Mouse (Mus musculus) limb, embryonic 12.5 days (tissue): Measurements from ENCODE around the gene Slirp. TPM values are rescaled to one million over a fixed set of nuclear protein-coding genes. Genes with fewer than 3 reads are reported as not detected.
"Not testable (repeated sequence)": the region's sequence is repeated elsewhere in the genome, so short reads cannot be mapped to it uniquely, and the experiment has no call there.

Source experiments
- ATAC-seq: fragments of 200-750 bp; cut with Nextera tagmentation; 2 replicates; pipeline ENCODE4 v1.8.0; 2017; ENCODE audit warnings: low read depth, moderate TSS enrichment; ENCODE audit not compliant: insufficient number of reproducible peaks, insufficient read depth, low FRiP score, low TSS enrichment
- H3K27ac ChIP-seq: fragments of 300-500 bp; sonication (generic); 2 replicates; pipeline ENCODE4 v1.5.1; 2016; ENCODE audit warnings: mild to moderate bottlenecking, moderate library complexity
- H3K27me3 ChIP-seq: fragments of 300-500 bp; sonication (generic); 2 replicates; pipeline ENCODE4 v1.6.1; 2016; ENCODE audit warnings: mild to moderate bottlenecking, moderate library complexity
- H3K36me3 ChIP-seq: fragments of 300-500 bp; sonication (generic); 2 replicates; pipeline ENCODE4 v1.6.1; 2016; ENCODE audit warnings: mild to moderate bottlenecking, moderate library complexity
- H3K4me1 ChIP-seq: fragments of 300-500 bp; sonication (generic); replicated peaks from 2 replicates; pipeline ENCODE4 v1.6.1; 2016
- H3K4me2 ChIP-seq: fragments of 300-500 bp; sonication (generic); 2 replicates; pipeline ENCODE4 v1.6.1; 2016; ENCODE audit warnings: mild to moderate bottlenecking, moderate library complexity
- H3K4me3 ChIP-seq: fragments of 300-500 bp; sonication (generic); replicated peaks from 2 replicates; pipeline ENCODE4 v1.5.1; 2016; ENCODE audit warnings: mild to moderate bottlenecking
- H3K9ac ChIP-seq: fragments of 300-500 bp; sonication (generic); replicated peaks from 2 replicates; pipeline ENCODE4 v1.6.1; 2016; ENCODE audit warnings: mild to moderate bottlenecking, moderate library complexity
- H3K9me3 ChIP-seq: fragments of 300-500 bp; sonication (generic); 2 replicates; pipeline ENCODE4 v1.6.1; 2016; ENCODE audit warnings: mild to moderate bottlenecking, moderate library complexity
- WGBS: fragments of 180-500 bp; shearing (Covaris S2); methylation state at CpG from one replicate; pipeline ENCODE4 v1.1.7; 2016; 5-methylcytosine and 5-hydroxymethylcytosine counted together
- polyA plus RNA-seq: library from polyadenylated mRNA; unstranded; fragments of >200 nt; fragmentation: Nextera tagmentation; extraction: Ambion mirVana; gene quantifications from 2 replicates; pipeline ENCODE4 v1.2.1, GENCODE M21; 2016

Slirp gene
- polyA plus RNA-seq, 1 experiment from 2014 or later: 330 TPM

DNA sequence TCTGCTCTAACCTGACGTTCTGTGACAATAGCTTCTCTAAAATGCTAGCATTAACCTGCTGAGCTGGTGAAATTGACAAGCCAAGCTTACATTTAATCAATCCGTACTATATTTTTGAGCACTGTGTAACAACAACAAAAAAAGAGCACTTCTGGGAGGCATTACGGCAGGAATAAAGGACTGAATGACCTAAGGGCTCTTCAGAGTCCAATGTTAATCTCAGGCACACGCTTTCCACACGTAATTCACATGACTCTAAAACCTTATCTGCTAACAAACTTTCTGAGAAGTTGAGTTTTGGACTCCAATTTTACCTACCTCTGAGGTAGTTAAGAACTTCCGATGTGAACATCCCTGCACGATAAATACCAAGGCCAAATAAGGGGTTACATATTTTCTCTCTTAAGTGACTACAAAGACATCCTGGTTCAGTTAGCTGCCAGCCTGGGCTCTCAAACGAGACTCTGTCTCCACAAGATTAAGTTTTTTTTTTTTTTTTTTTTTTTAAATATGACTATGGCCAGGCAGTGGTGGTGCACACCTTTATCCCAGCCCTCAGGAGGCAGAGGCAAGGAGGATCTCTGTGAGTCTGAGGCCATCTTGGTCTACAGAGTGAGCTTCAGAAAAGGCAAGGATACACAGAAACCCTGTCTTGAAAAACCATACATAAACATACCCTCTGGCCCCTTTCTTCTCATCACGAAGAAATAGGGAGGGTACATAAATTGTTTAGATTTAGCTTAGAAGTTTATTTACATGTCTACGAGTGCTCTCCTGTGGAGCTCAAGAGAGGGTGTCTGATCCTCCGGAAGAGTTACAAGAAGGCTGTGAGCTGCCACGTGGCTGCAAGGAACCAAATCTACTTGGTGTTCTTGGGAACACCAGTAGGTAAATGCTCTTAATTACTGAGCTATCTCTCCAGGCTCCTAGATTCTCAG is 1.2 kb upstream of the Slirp start:
- H3K4me1 ChIP-seq: peaks cover 19% of the 10 kb centered on the region
- peak overlapping the region; percentile 90 for H3K9ac ChIP-seq
- peak overlapping the region; percentile 94 for H3K4me3 ChIP-seq
- no peak for ATAC-seq
- peak overlapping the region; percentile 75 for H3K4me2 ChIP-seq
- 28% methylated on average over 12 of the region's 12 CpGs for WGBS
- H3K36me3 ChIP-seq: peaks cover 58% of the 10 kb centered on the region
- no peaks in the 10 kb centered on the region for H3K27me3 ChIP-seq
- no peak overlapping the region for H3K27ac ChIP-seq
- H3K9me3 ChIP-seq: no peaks in the 10 kb centered on the region

DNA sequence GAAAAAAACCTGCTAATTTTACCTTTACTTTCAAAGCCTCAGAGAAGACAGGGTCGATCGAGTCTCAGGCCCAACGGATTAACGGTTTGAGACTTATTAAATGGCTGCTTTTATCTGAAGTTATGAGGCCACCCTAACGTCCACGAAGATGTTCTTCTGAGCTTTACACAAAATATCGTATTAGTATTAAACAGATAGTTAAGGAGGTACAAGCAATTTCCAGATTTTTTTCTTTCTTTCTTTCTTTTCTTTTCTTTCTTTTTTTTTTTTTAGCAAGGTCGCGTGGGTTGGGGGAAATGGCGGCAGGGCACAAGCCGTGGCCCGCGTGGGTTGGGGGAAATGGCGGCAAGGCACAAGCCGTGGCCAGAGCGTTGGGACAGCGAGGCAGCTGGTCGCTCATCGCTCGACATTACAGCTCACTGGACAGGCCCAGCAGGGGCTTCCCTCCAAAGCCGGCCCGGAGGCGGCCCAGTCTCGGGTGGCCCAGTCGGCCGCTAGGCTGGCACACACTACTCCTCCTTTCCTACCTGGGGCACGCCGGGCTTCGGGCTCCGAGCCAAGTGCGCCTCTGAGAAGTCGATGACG is 489 bp upstream of the Slirp start:
- WGBS: under 1% methylated on average over 32 of the region's 33 CpGs
- H3K9me3 ChIP-seq: no peaks in the 10 kb centered on the region
- peaks cover 19% of the 10 kb centered on the region for H3K4me1 ChIP-seq
- H3K9ac ChIP-seq: peak overlapping the region; percentile 90
- peak overlapping the region; percentile 89 for H3K27ac ChIP-seq
- peak; percentile 81 for ATAC-seq
- H3K36me3 ChIP-seq: peaks cover 58% of the 10 kb centered on the region
- no peaks in the 10 kb centered on the region for H3K27me3 ChIP-seq
- H3K4me3 ChIP-seq: peak overlapping the region; percentile 94
- peak overlapping the region; percentile 75 for H3K4me2 ChIP-seq

GRCm38 (mm10) chr12:87444211-87444610 is 515 bp downstream of the Slirp start:
- H3K36me3 ChIP-seq: peaks cover 58% of the 10 kb centered on the region
- H3K9ac ChIP-seq: peak overlapping the region; percentile 90; the same call in 1 of the 2 replicates
- peak overlapping the region; percentile 75 for H3K4me2 ChIP-seq
- H3K4me1 ChIP-seq: peaks cover 19% of the 10 kb centered on the region
- no peak for ATAC-seq
- WGBS: 3% methylated on average over 16 of the region's 16 CpGs
- H3K4me3 ChIP-seq: peak overlapping the region; percentile 94
- no peaks in the 10 kb centered on the region for H3K27me3 ChIP-seq
- H3K27ac ChIP-seq: no peak overlapping the region
- no peaks in the 10 kb centered on the region for H3K9me3 ChIP-seq

DNA sequence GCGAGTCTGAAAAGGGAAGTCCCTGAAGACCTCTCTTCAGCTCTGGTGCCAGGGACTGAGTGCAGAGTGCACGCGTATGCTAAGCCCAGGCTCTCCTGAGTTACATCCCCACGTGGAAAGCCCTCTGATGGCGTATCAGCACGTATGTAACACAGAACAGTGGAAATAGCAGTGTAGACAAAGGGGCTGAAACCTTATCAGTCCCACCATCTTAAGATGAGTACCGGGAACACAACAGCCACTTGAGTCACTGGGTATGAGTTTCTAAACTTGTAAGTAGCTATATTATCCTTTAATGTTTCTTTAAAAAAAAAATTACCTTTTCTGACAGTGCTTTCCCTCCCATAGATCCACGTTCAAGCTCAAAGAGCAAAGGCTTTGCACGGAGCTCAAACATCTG is 5.8 kb downstream of the Slirp start:
- Histone ChIP-seq H3K9ac (no peak overlapping the region), H3K27ac (no peak overlapping the region), H3K9me3 (no peaks in the 10 kb centered on the region), H3K27me3 (no peaks in the 10 kb centered on the region), H3K4me1 (0 out of 2 replicates have a peak, but pooled peaks cover 7% of the 10 kb centered on the region), H3K4me2 (no peak overlapping the region), H3K36me3 (peaks cover 85% of the 10 kb centered on the region), H3K4me3 (no peak overlapping the region)
- ATAC-seq: no peak
- WGBS: 89% methylated on average over 9 of the region's 9 CpGs

GRCm38 (mm10) chr12:87464678-87465297 is 21.1 kb downstream of the Slirp start:
- H3K36me3 ChIP-seq: peaks cover 83% of the 10 kb centered on the region
- no peak for ATAC-seq
- H3K4me2 ChIP-seq: no peak overlapping the region

DNA sequence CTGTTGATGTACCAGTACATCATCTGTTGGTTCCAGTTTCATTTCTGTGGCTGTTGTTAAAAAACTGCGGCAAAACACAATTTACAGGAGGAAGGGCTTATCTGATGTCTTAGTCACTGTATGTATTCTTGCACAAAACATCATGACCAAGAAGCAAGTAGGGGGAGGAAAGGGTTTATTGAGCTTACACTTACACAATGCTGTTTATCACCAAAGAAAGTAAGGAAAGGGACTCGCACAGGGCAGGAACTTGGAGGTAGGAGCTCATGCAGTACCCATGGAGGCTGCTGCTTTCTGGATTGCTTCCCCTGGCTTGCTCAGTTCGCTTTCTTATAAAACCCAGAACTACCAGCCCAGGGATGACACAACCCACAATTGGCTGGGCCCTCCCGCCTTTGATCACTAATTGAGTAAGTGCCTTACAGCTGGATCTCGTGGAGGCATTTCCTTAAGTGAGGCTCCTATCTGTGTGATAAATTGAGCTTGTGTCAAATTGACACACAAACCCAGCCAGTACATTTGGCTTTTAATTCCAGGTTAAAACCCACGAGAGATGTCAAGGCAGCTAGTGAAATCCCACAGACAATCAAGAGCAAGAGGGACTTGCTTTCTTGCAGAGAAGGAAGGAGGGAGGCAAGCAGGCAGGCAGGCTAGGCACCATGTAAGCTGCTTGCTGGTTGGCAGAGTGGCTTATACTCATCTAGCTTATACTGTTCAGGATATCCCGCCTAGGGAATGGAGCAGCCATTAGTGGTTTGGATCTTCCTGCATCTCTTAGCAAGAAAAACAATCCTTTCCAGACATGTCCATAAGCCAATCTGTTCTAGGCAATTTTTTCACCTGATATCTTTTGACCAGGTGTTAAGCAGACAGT is 26.8 kb downstream of the Slirp start:
- WGBS: 39% methylated on average over 7 of the region's 7 CpGs
- Histone ChIP-seq H3K9me3 (no peaks in the 10 kb centered on the region), H3K36me3 (peaks cover 28% of the 10 kb centered on the region), H3K9ac (peak overlapping the region; percentile 78; the same call in 1 of the 2 replicates), H3K4me3 (peak overlapping the region; percentile 54), H3K27me3 (no peaks in the 10 kb centered on the region), H3K4me1 (peaks cover 11% of the 10 kb centered on the region), H3K27ac (no peak overlapping the region), H3K4me2 (peak overlapping the region; percentile 64)
- no peak for ATAC-seq

More at GRCm38 (mm10) chr12:87464678-87465297, 21.1 kb downstream of the Slirp start:
- Histone ChIP-seq H3K4me1 (no peaks in the 10 kb centered on the region), H3K9ac (no peak overlapping the region), H3K9me3 (no peaks in the 10 kb centered on the region), H3K27me3 (no peaks in the 10 kb centered on the region), H3K27ac (no peak overlapping the region), H3K4me3 (no peak overlapping the region)
- WGBS: 91% methylated on average over 6 of the region's 6 CpGs

DNA sequence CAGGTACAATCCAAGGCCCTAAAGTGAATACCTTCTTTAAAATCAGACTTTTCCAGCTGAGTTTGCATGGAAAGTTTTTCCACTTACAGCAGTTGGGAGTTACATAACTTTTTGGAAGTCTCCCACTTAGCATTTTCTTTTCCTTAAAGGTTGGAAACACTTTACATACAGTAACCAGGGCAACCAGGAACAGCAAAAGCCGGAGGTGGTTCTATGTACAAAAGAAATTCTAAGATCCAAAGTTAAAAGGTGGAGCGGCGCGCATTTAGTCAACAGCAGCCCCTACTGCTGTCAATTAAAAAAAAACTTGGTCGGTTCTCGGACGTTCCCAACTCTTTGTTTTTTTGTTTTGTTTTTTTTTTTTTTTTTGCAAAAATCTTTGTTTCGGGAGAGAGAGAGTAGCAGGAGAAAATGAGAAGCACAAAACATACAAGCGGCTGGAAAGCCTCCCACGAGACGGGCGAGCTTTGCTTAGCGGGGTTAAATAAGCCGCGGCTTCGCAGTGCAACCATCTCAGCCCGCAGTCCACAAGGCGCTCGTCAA is 27.8 kb downstream of the Slirp start:
- Histone ChIP-seq H3K4me1 (peaks cover 11% of the 10 kb centered on the region), H3K4me3 (peak overlapping the region; percentile 54), H3K9me3 (no peaks in the 10 kb centered on the region), H3K27me3 (no peaks in the 10 kb centered on the region), H3K9ac (peak overlapping the region; percentile 78), H3K4me2 (peak overlapping the region; percentile 64), H3K36me3 (peaks cover 21% of the 10 kb centered on the region), H3K27ac (peak overlapping the region; percentile 78)
- WGBS: under 1% methylated on average over 19 of the region's 19 CpGs
- ATAC-seq: no peak

GRCm38 (mm10) chr12:87471964-87472786 is 28.5 kb downstream of the Slirp start, which contains the start of gene Snw1:
Gene Snw1 (minus strand): TSS chr12:87472274.
- H3K9me3 ChIP-seq: no peaks in the 10 kb centered on the region
- H3K27me3 ChIP-seq: no peaks in the 10 kb centered on the region
- H3K9ac ChIP-seq: peak within 1 kb of the TSS; percentile 78
- 3% methylated on average over 45 of the region's 45 CpGs for whole genome bisulfite sequencing
- H3K4me2 ChIP-seq: peak within 1 kb of the TSS; percentile 64
- H3K27ac ChIP-seq: peak within 1 kb of the TSS; percentile 78
- H3K4me3 ChIP-seq: peak within 1 kb of the TSS; percentile 54
- ATAC-seq: peak; percentile 93
- peaks cover 11% of the 10 kb centered on the region for H3K4me1 ChIP-seq
- H3K36me3 ChIP-seq: peaks cover 14% of the 10 kb centered on the region

GRCm38 (mm10) chr12:87474756-87475155 is 31.1 kb downstream of the Slirp start:
- no peaks in the 10 kb centered on the region for H3K9me3 ChIP-seq
- H3K27ac ChIP-seq: no peak overlapping the region
- ATAC-seq: no peak
- no peak overlapping the region for H3K4me2 ChIP-seq
- H3K27me3 ChIP-seq: no peaks in the 10 kb centered on the region
- H3K4me1 ChIP-seq: peaks cover 11% of the 10 kb centered on the region
- H3K4me3 ChIP-seq: no peak overlapping the region
- 80% methylated on average over 3 of the region's 3 CpGs for WGBS
- no peaks in the 10 kb centered on the region for H3K36me3 ChIP-seq
- no peak overlapping the region for H3K9ac ChIP-seq

GRCm38 (mm10) chr12:87482482-87482881 is 38.8 kb downstream of the Slirp start:
- H3K27me3 ChIP-seq, H3K4me1 ChIP-seq, H3K9me3 ChIP-seq, H3K36me3 ChIP-seq, ATAC-seq, H3K27ac ChIP-seq, H3K4me3 ChIP-seq, H3K9ac ChIP-seq, H3K4me2 ChIP-seq: not testable (repeated sequence)
- WGBS: 87% methylated on average over 5 of the region's 5 CpGs
